Mouse (Mus musculus): ENCODE data around the gene Rnf8. TPM values are rescaled to one million over a fixed set of nuclear protein-coding genes. Genes with fewer than 3 reads are reported as not detected.

The Rnf8 gene
- total and polyA plus RNA-seq, 2 experiments, result 8.8 to 15.2 TPM

GRCm38 (mm10) chr17:29629620-29630019 is 15.0 kb downstream of the Rnf8 start:
- H3K4me1 ChIP-seq (ENCODE audit: control insufficient read depth, insufficient read depth, low read length), result no peaks in the 10 kb centered on the region
- no peak overlapping the region for H3K27ac ChIP-seq (replicated peaks; ENCODE audit: insufficient read depth, low read depth, low read length)
- no peak for DNase-seq (ENCODE audit: extremely low read depth, low read depth, low spot score)
- TF ChIP-seq CTCF (IDR thresholded peaks at IDR 0.05; ENCODE audit: low read depth, low read length) (no peak), POLR2A (IDR thresholded peaks at IDR 0.05; ENCODE audit: extremely low read depth, insufficient read depth, low read length) (no peak)
- no peaks in the 10 kb centered on the region for H3K79me2 ChIP-seq (ENCODE audit: control insufficient read depth, insufficient read depth, low read length)
- H3K9ac ChIP-seq (ENCODE audit: low read depth, low read length), result no peak overlapping the region
- H3K4me3 ChIP-seq (ENCODE audit: insufficient read depth, low read depth, low read length), result no peak overlapping the region
- peaks cover 30% of the 10 kb centered on the region; the same call in 1 of the 2 replicates for H3K36me3 ChIP-seq (ENCODE audit: control insufficient read depth, insufficient read depth, low read length)
- H3K27me3 ChIP-seq (ENCODE audit: control insufficient read depth, insufficient read depth, low read length), result no peaks in the 10 kb centered on the region
- 88% methylated on average over 5 of the region's 5 CpGs for WGBS

GRCm38 (mm10) chr17:29632312-29632711 is 17.7 kb downstream of the Rnf8 start:
- H3K27ac ChIP-seq (replicated peaks; ENCODE audit: insufficient read depth, low read depth, low read length), result no peak overlapping the region
- no peak overlapping the region for H3K4me3 ChIP-seq (ENCODE audit: insufficient read depth, low read depth, low read length)
- WGBS, result 94% methylated on average over 11 of the region's 11 CpGs
- peaks cover 22% of the 10 kb centered on the region for H3K36me3 ChIP-seq (ENCODE audit: control insufficient read depth, insufficient read depth, low read length)
- DNase-seq (ENCODE audit: extremely low read depth, low read depth, low spot score), result no peak
- no peaks in the 10 kb centered on the region for H3K27me3 ChIP-seq (ENCODE audit: control insufficient read depth, insufficient read depth, low read length)
- TF ChIP-seq POLR2A (IDR thresholded peaks at IDR 0.05; ENCODE audit: extremely low read depth, insufficient read depth, low read length) (no peak), CTCF (IDR thresholded peaks at IDR 0.05; ENCODE audit: low read depth, low read length) (no peak)
- no peaks in the 10 kb centered on the region for H3K79me2 ChIP-seq (ENCODE audit: control insufficient read depth, insufficient read depth, low read length)
- no peaks in the 10 kb centered on the region for H3K4me1 ChIP-seq (ENCODE audit: control insufficient read depth, insufficient read depth, low read length)
- no peak overlapping the region for H3K9ac ChIP-seq (ENCODE audit: low read depth, low read length)

- TF ChIP-seq CTCF (IDR thresholded peaks at IDR 0.05; ENCODE audit: low read depth, low read length) (no peak), POLR2A (IDR thresholded peaks at IDR 0.05; ENCODE audit: extremely low read depth, insufficient read depth, low read length) (no peak)
- no peak for DNase-seq (ENCODE audit: extremely low read depth, low read depth, low spot score)
- Histone ChIP-seq H3K4me1 (ENCODE audit: control insufficient read depth, insufficient read depth, low read length) (no peaks in the 10 kb centered on the region), H3K27me3 (ENCODE audit: control insufficient read depth, insufficient read depth, low read length) (no peaks in the 10 kb centered on the region), H3K36me3 (ENCODE audit: control insufficient read depth, insufficient read depth, low read length) (peaks cover 17% of the 10 kb centered on the region), H3K9ac (ENCODE audit: low read depth, low read length) (no peak overlapping the region), H3K27ac (replicated peaks; ENCODE audit: insufficient read depth, low read depth, low read length) (no peak overlapping the region), H3K4me3 (ENCODE audit: insufficient read depth, low read depth, low read length) (no peak overlapping the region), H3K79me2 (ENCODE audit: control insufficient read depth, insufficient read depth, low read length) (no peaks in the 10 kb centered on the region)
- 94% methylated on average over 8 of the region's 8 CpGs for WGBS
Measured at GRCm38 (mm10) chr17:29635492-29635891, 20.9 kb downstream of the Rnf8 start.

GRCm38 (mm10) chr17:29636118-29636517 is 21.5 kb downstream of the Rnf8 start:
- Histone ChIP-seq H3K27ac (replicated peaks; ENCODE audit: insufficient read depth, low read depth, low read length) (no peak overlapping the region), H3K4me1 (ENCODE audit: control insufficient read depth, insufficient read depth, low read length) (no peaks in the 10 kb centered on the region), H3K4me3 (ENCODE audit: insufficient read depth, low read depth, low read length) (no peak overlapping the region), H3K79me2 (ENCODE audit: control insufficient read depth, insufficient read depth, low read length) (no peaks in the 10 kb centered on the region), H3K36me3 (ENCODE audit: control insufficient read depth, insufficient read depth, low read length) (peaks cover 19% of the 10 kb centered on the region), H3K27me3 (ENCODE audit: control insufficient read depth, insufficient read depth, low read length) (no peaks in the 10 kb centered on the region), H3K9ac (ENCODE audit: low read depth, low read length) (no peak overlapping the region)
- no peak for DNase-seq (ENCODE audit: extremely low read depth, low read depth, low spot score)
- 75% methylated on average over 5 of the region's 5 CpGs for whole genome bisulfite sequencing
- TF ChIP-seq CTCF (IDR thresholded peaks at IDR 0.05; ENCODE audit: low read depth, low read length) (peak; percentile 60), POLR2A (IDR thresholded peaks at IDR 0.05; ENCODE audit: extremely low read depth, insufficient read depth, low read length) (no peak)

- no peaks in the 10 kb centered on the region for H3K4me1 ChIP-seq (ENCODE audit: control insufficient read depth, insufficient read depth, low read length)
- H3K79me2 ChIP-seq (ENCODE audit: control insufficient read depth, insufficient read depth, low read length), result no peaks in the 10 kb centered on the region
- no peaks in the 10 kb centered on the region for H3K27me3 ChIP-seq (ENCODE audit: control insufficient read depth, insufficient read depth, low read length)
- H3K36me3 ChIP-seq (ENCODE audit: control insufficient read depth, insufficient read depth, low read length), result peaks cover 22% of the 10 kb centered on the region
- no peak overlapping the region for H3K9ac ChIP-seq (ENCODE audit: low read depth, low read length)
- peak; percentile 22 for DNase-seq (ENCODE audit: extremely low read depth, low read depth, low spot score)
- no peak overlapping the region for H3K4me3 ChIP-seq (ENCODE audit: insufficient read depth, low read depth, low read length)
- TF ChIP-seq CTCF (IDR thresholded peaks at IDR 0.05; ENCODE audit: low read depth, low read length) (no peak), POLR2A (IDR thresholded peaks at IDR 0.05; ENCODE audit: extremely low read depth, insufficient read depth, low read length) (no peak)
- 84% methylated on average over 4 of the region's 4 CpGs for WGBS
- H3K27ac ChIP-seq (replicated peaks; ENCODE audit: insufficient read depth, low read depth, low read length), result no peak overlapping the region
Measured at GRCm38 (mm10) chr17:29637377-29637776, 22.8 kb downstream of the Rnf8 start.

GRCm38 (mm10) chr17:29637895-29638294 is 23.3 kb downstream of the Rnf8 start:
- Histone ChIP-seq H3K27ac (replicated peaks; ENCODE audit: insufficient read depth, low read depth, low read length) (no peak overlapping the region), H3K9ac (ENCODE audit: low read depth, low read length) (no peak overlapping the region), H3K36me3 (ENCODE audit: control insufficient read depth, insufficient read depth, low read length) (peaks cover 22% of the 10 kb centered on the region), H3K79me2 (ENCODE audit: control insufficient read depth, insufficient read depth, low read length) (no peaks in the 10 kb centered on the region), H3K4me1 (ENCODE audit: control insufficient read depth, insufficient read depth, low read length) (no peaks in the 10 kb centered on the region), H3K27me3 (ENCODE audit: control insufficient read depth, insufficient read depth, low read length) (no peaks in the 10 kb centered on the region), H3K4me3 (ENCODE audit: insufficient read depth, low read depth, low read length) (no peak overlapping the region)
- TF ChIP-seq CTCF (IDR thresholded peaks at IDR 0.05; ENCODE audit: low read depth, low read length), result no peak
- TF ChIP-seq POLR2A (IDR thresholded peaks at IDR 0.05; ENCODE audit: extremely low read depth, insufficient read depth, low read length), result no peak
- 83% methylated on average over 8 of the region's 8 CpGs for WGBS
- no peak for DNase-seq (ENCODE audit: extremely low read depth, low read depth, low spot score)
